Mouse (Mus musculus): ENCODE measurements around the gene Zfp882.

DNA sequence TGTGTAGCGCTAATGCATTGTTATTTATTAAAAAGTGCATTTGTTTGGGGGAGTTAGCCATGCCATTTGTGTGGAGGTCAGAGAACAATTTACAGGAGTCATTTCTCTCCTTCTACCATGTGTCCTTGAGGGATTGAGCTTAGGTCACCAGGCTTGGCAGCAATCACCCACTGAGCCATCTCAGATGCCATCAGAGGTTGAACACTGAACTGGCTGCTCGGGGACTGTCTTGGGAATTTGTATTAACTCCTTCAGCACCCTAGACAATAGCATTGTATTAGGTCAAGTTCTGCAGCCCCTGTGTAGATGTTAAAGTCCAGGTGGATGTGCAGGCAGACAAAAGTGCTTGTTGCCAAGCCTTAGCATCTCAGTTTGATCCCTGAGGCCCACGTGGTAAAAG is 55.6 kb downstream of the Zfp882 start:
- TF ChIP-seq CTCF (IDR thresholded peaks at IDR 0.05; ENCODE audit: insufficient read depth, low read depth, low read length) = no peak
- no peak for TF ChIP-seq POLR2A (IDR thresholded peaks at IDR 0.05; ENCODE audit: insufficient read depth, low read depth, low read length)
